Mouse (Mus musculus) hindbrain, postnatal 0 days (tissue): ENCODE data around the gene Fam71d. TPM values are rescaled to one million over a fixed set of nuclear protein-coding genes. Genes with fewer than 3 reads are reported as not detected.

Experiments used
- ATAC-seq: fragments of 200-750 bp; cut with Nextera tagmentation; 2 replicates; pipeline ENCODE4 v1.8.0; 2017; ENCODE audit warnings: mild to moderate bottlenecking, moderate TSS enrichment, moderate library complexity
- DNase-seq: peaks from one replicate; pipeline ENCODE4 v3.0.0-alpha.2; 2015; ENCODE audit warnings: low spot score
- H3K27ac ChIP-seq: fragments of 300-500 bp; sonication (generic); 2 replicates; pipeline ENCODE4 v1.5.1; 2014; ENCODE audit warnings: mild to moderate bottlenecking
- H3K27me3 ChIP-seq: fragments of 300-500 bp; sonication (generic); 2 replicates; pipeline ENCODE4 v1.6.1; 2014; ENCODE audit warnings: low read length, mixed read lengths; ENCODE audit not compliant: insufficient read depth
- H3K36me3 ChIP-seq: fragments of 300-500 bp; sonication (generic); 2 replicates; pipeline ENCODE4 v1.6.1; 2014; ENCODE audit warnings: low read length, mixed read lengths; ENCODE audit not compliant: insufficient read depth
- H3K4me1 ChIP-seq: fragments of 300-500 bp; sonication (generic); 2 replicates; pipeline ENCODE4 v1.6.1; 2014; ENCODE audit warnings: antibody characterized with exemption, low read length, mixed read lengths; ENCODE audit not compliant: insufficient read depth
- H3K4me2 ChIP-seq: fragments of 300-500 bp; sonication (generic); 2 replicates; pipeline ENCODE4 v1.6.1; 2014; ENCODE audit warnings: low read depth, mild to moderate bottlenecking, low read length, moderate library complexity, mixed read lengths
- H3K4me3 ChIP-seq: fragments of 300-500 bp; sonication (generic); 2 replicates; pipeline ENCODE4 v1.5.1; 2014; ENCODE audit warnings: low read length
- H3K9ac ChIP-seq: fragments of 300-500 bp; sonication (generic); replicated peaks from 2 replicates; pipeline ENCODE4 v1.6.1; 2014; ENCODE audit warnings: mild to moderate bottlenecking, low read length, moderate library complexity, mixed read lengths
- H3K9me3 ChIP-seq: fragments of 300-500 bp; sonication (generic); 2 replicates; pipeline ENCODE4 v1.6.1; 2016; ENCODE audit warnings: low read length, mixed read lengths
- CTCF ChIP-seq: IDR thresholded peaks from 2 replicates; pipeline ENCODE4 v1.5.1; 2016; ENCODE audit warnings: antibody characterized with exemption, control low read depth, low read depth
- WGBS: fragments of 180-500 bp; shearing (Covaris S2); extraction: QIAGEN DNeasy Blood & Tissue Kit; methylation state at CpG from one replicate; pipeline ENCODE4 v1.1.7; 2014; 5-methylcytosine and 5-hydroxymethylcytosine counted together
- polyA plus RNA-seq: library from polyadenylated mRNA; unstranded; fragments of >200 nt; fragmentation: Nextera tagmentation; extraction: Ambion mirVana; gene quantifications from 2 replicates; pipeline ENCODE4 v1.2.1, GENCODE M21; 2015
- total RNA-seq: library from RNA; depleted of rRNA; stranded (reverse); fragments of >200 nt; gene quantifications from 2 replicates; pipeline ENCODE4 v1.2.3, GENCODE M21; 2014

Gene Fam71d
- total and polyA plus RNA-seq, 2 experiments from 2014 or later, result not detected

DNA sequence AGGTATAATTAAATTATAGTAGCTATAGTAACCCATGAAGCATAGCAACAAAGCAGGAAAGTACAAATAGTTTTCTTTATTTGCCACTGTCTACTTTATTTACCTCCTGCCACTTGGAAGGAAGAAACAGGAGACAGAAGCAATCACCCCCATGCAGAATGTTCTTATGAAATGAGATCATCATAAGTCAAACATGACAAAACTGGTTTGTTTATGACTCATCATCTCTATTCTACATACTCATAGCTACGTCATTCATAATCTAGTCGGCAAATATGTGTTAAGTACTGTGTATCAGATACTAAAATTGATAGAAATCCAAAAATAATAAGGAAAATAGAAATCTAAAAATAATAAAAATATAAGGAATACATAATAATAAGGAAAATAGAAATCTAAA lies 49.0 kb downstream of the Fam71d start:
- H3K4me2 ChIP-seq, result no peak overlapping the region
- H3K9me3 ChIP-seq, result no peaks in the 10 kb centered on the region
- no peak overlapping the region for H3K4me3 ChIP-seq
- no peak overlapping the region for H3K9ac ChIP-seq
- H3K27ac ChIP-seq, result no peak overlapping the region
- ATAC-seq, result no peak
- no peak for TF ChIP-seq CTCF
- H3K4me1 ChIP-seq, result no peaks in the 10 kb centered on the region
- no peaks in the 10 kb centered on the region for H3K36me3 ChIP-seq
- 91% methylated on average over 2 of the region's 2 CpGs for WGBS
- H3K27me3 ChIP-seq, result no peaks in the 10 kb centered on the region
- no peak for DNase-seq

DNA sequence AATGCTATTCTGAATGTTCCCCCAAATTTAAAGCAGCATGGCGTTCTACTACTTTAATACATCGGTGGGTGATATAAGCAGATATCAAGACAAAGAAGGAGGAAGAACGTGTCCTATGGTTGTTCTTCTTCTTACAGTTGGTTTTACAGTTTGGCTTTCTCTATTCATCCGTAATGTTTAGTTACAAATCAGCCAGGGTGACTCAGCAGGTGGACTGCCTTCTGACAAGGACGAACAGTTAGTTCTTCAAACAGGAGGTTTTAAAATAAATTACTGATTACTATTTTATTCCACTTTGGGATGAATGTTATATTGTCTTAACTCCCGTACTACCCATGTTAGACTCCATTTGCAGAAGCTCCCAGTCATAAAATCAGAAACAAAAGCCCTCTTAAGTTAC lies 54.9 kb downstream of the Fam71d start:
- Histone ChIP-seq H3K9me3 (no peaks in the 10 kb centered on the region), H3K27me3 (no peaks in the 10 kb centered on the region), H3K4me3 (no peak overlapping the region), H3K9ac (no peak overlapping the region), H3K36me3 (no peaks in the 10 kb centered on the region), H3K27ac (no peak overlapping the region), H3K4me1 (0 out of 2 replicates have a peak, but pooled peaks cover 3% of the 10 kb centered on the region), H3K4me2 (no peak overlapping the region)
- WGBS, result 76% methylated on average over 6 of the region's 6 CpGs
- DNase-seq, result no peak
- no peak for ATAC-seq
- TF ChIP-seq CTCF, result no peak

DNA sequence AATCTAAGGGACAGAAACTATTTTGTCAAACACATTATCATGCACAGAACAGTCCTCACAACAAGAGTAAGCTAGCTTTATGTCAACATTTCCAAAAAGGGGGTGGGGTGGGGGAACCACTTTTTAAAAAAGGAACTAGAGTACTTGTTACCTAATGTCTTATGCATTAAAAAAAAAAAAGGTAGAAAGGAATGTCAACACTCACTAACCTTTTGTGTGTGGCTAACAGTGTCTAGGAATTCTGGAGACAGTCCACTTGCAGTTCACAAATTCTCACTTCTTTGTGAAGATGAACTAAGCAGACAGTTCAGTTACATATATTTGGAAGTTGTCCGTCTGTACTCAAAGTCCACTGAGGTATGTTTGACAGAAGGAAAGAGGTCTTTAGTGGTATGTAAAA lies 56.1 kb downstream of the Fam71d start:
- Histone ChIP-seq H3K4me2 (no peak overlapping the region), H3K9ac (no peak overlapping the region), H3K4me3 (no peak overlapping the region), H3K36me3 (no peaks in the 10 kb centered on the region), H3K27me3 (no peaks in the 10 kb centered on the region), H3K4me1 (0 out of 2 replicates have a peak, but pooled peaks cover 3% of the 10 kb centered on the region), H3K9me3 (no peaks in the 10 kb centered on the region), H3K27ac (no peak overlapping the region)
- WGBS, result 44% methylated on average over 1 of the region's 1 CpGs
- no peak for TF ChIP-seq CTCF
- ATAC-seq, result no peak
- DNase-seq, result no peak

DNA sequence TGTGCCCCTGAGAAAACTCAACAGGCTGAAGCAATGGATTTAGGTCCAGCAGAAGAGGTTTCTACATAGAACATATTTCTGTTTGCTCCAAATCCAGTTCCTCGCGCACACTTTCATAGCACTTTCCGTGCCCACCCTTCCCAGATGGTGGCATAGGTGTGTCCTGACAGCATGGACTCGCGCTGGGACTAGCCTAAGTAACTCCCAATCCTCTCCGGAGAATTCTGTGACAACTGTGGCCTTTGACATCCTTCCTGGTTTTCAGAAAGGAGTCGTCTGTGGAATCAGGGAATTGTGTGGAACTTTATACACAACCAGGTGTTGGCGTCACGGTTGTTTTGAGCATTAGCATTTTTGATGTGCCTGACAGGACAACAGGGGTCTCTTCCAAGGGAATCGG lies 56.8 kb downstream of the Fam71d start:
- Histone ChIP-seq H3K4me1 (0 out of 2 replicates have a peak, but pooled peaks cover 3% of the 10 kb centered on the region), H3K36me3 (no peaks in the 10 kb centered on the region), H3K4me3 (peak overlapping the region; percentile 94), H3K27me3 (no peaks in the 10 kb centered on the region), H3K4me2 (peak overlapping the region; percentile 90), H3K9me3 (no peaks in the 10 kb centered on the region), H3K27ac (no peak overlapping the region; the same call in 1 of the 2 replicates), H3K9ac (peak overlapping the region; percentile 84)
- WGBS, result under 1% methylated on average over 10 of the region's 10 CpGs
- ATAC-seq (peak; percentile 1; the same call in 1 of the 2 replicates), DNase-seq (no peak)
- no peak for TF ChIP-seq CTCF

DNA sequence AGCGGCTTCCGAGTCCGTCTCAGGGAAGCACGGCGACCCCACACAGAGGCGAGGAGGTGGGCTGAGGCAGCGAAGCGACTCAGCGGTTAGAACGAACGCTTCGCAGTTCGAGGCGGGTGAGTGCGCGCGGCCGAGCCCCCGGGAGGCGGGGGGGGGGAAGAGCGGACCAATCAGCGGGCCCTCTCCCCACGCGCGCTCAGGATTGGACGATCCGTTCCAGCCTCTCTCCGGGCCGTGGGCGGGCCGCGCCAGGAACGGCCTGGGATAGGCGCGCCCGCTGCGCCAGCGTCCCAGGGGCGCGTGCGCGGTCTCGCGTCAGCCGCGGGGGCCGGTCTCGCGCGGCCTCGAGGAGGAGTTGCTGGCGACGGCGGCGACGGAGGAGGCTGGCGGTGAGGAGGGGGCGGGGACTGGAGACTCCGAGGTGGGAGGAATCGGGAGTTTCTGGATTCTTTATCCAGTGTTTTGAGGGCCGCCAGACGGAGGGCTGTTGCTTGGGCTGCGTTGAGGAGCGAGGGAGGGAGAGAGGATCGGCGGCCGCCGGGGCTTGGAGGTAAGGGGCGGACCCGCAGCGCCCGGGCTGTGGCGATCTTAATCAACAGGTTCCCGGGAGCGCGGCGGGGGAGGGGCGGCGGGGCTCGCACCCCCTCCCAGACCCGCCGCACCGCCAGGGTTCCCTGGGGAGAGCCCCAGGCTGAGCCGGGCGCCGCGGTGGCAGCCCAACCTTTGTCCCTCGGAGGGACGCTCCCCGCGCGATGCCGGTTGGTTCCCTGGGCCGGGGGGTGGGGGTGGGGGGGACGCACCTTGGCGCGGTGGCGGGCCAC lies 57.4 kb downstream of the Fam71d start, which contains the start of gene Mpp5:
Gene Mpp5, plus strand, starts transcription at position 351 of the 821 bp plus-strand sequence.
- Histone ChIP-seq H3K9me3 (no peaks in the 10 kb centered on the region), H3K4me3 (peak within 1 kb of the TSS; percentile 94), H3K36me3 (no peaks in the 10 kb centered on the region), H3K27ac (peak within 1 kb of the TSS; percentile 82), H3K4me2 (peak within 1 kb of the TSS; percentile 90), H3K9ac (peak within 1 kb of the TSS; percentile 84), H3K4me1 (0 out of 2 replicates have a peak, but pooled peaks cover 3% of the 10 kb centered on the region), H3K27me3 (no peaks in the 10 kb centered on the region)
- WGBS, result 2% methylated on average over 76 of the region's 98 CpGs
- TF ChIP-seq CTCF, result no peak
- DNase-seq (peak; percentile 99), ATAC-seq (peak; percentile 100)

DNA sequence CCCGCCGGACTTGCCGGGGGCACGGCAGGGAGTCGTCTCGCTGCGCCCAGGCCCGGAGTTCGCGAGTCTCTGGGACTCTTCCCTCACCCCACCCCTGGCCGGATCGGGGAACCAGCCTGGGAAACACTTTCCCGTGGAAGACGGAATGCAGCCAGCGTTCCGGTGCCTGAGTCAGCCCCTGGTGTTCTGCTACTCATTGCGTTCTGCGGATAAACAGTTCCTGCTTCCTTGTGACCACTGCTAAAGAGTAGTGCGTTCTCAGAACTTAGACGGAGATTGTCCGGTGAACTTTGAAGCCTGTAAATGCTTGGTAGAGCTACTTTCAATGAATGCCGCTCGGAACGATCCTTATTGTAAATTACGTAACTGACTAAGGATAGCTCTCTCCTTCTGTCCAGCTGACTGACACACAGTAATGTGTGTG lies 58.1 kb downstream of the Fam71d start:
- H3K4me2 ChIP-seq, result peak overlapping the region; percentile 90
- H3K27ac ChIP-seq, result peak overlapping the region; percentile 82
- H3K9me3 ChIP-seq, result no peaks in the 10 kb centered on the region
- peak overlapping the region; percentile 94 for H3K4me3 ChIP-seq
- H3K36me3 ChIP-seq, result no peaks in the 10 kb centered on the region
- WGBS, result under 1% methylated on average over 18 of the region's 25 CpGs
- 0 out of 2 replicates have a peak, but pooled peaks have one; percentile 5 for TF ChIP-seq CTCF
- peak; percentile 41 for DNase-seq
- H3K4me1 ChIP-seq, result 0 out of 2 replicates have a peak, but pooled peaks cover 3% of the 10 kb centered on the region
- H3K27me3 ChIP-seq, result no peaks in the 10 kb centered on the region
- peak overlapping the region; percentile 84 for H3K9ac ChIP-seq
- peak; percentile 12; the same call in 1 of the 2 replicates for ATAC-seq

DNA sequence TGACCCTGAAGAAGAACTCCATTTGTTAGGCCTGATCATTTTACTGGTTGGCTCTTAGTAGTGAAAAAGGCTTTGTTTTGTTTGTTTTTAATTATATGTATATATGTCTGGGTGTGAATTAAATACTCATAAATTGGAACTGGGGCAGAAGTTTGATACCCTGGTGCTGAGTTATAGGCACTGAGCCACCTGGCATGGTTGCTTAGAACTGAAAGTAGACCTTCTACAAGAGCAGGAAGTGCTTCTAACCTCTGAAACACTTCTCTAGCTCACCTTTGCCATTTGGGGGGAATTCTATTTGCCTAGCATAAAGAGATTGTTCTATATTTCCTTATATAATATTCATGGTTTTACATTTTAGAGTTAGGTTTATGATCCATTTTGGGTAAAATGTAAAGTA lies 70.6 kb downstream of the Fam71d start:
- Histone ChIP-seq H3K9ac (no peak overlapping the region), H3K27me3 (no peaks in the 10 kb centered on the region), H3K27ac (no peak overlapping the region), H3K9me3 (no peaks in the 10 kb centered on the region), H3K36me3 (no peaks in the 10 kb centered on the region), H3K4me1 (no peaks in the 10 kb centered on the region), H3K4me2 (no peak overlapping the region), H3K4me3 (no peak overlapping the region)
- TF ChIP-seq CTCF, result no peak
- no peak for ATAC-seq
- DNase-seq, result no peak
